Mouse (Mus musculus) liver, embryonic 11.5 days (tissue): Measurements from ENCODE around the gene Rab42. TPM values are rescaled to one million over a fixed set of nuclear protein-coding genes. Genes with fewer than 3 reads are reported as not detected.

Experiments
- ATAC-seq: fragments of 200-750 bp; cut with Nextera tagmentation; replicated peaks from 2 replicates; pipeline ENCODE4 v1.8.0; 2017; ENCODE audit warnings: moderate number of reproducible peaks, mild to moderate bottlenecking, moderate TSS enrichment, moderate library complexity; ENCODE audit not compliant: low FRiP score
- DNase-seq: peaks from one replicate; pipeline ENCODE4 v3.0.0-alpha.2; 2017; ENCODE audit warnings: low spot score
- H3K27ac ChIP-seq: fragments of 300-500 bp; sonication (generic); 2 replicates; pipeline ENCODE4 v1.5.1; 2014; ENCODE audit warnings: mild to moderate bottlenecking, low read depth, low read length, control low read depth
- H3K27me3 ChIP-seq: fragments of 300-500 bp; sonication (generic); replicated peaks from 2 replicates; pipeline ENCODE4 v1.6.1; 2014; ENCODE audit warnings: low read length, mixed read lengths; ENCODE audit not compliant: control insufficient read depth, insufficient read depth
- H3K36me3 ChIP-seq: fragments of 300-500 bp; sonication (generic); 2 replicates; pipeline ENCODE4 v1.6.1; 2014; ENCODE audit warnings: mild to moderate bottlenecking, low read length, moderate library complexity, mixed read lengths; ENCODE audit not compliant: control insufficient read depth, insufficient read depth
- H3K4me1 ChIP-seq: fragments of 300-500 bp; sonication (generic); replicated peaks from 2 replicates; pipeline ENCODE4 v1.6.1; 2014; ENCODE audit warnings: low read length, mixed read lengths; ENCODE audit not compliant: control insufficient read depth, insufficient read depth
- H3K4me2 ChIP-seq: fragments of 300-500 bp; sonication (generic); 2 replicates; pipeline ENCODE4 v1.6.1; 2014; ENCODE audit warnings: mild to moderate bottlenecking, control low read depth, moderate library complexity
- H3K4me3 ChIP-seq: fragments of 300-500 bp; sonication (generic); 2 replicates; pipeline ENCODE4 v1.5.1; 2014; ENCODE audit warnings: low read depth, low read length, control low read depth
- H3K9ac ChIP-seq: fragments of 300-500 bp; sonication (generic); 2 replicates; pipeline ENCODE4 v1.6.1; 2014; ENCODE audit warnings: low read depth, low read length, control low read depth
- H3K9me3 ChIP-seq: fragments of 300-500 bp; sonication (generic); 2 replicates; pipeline ENCODE4 v1.6.1; 2016; ENCODE audit warnings: low read length, inconsistent platforms, mixed read lengths; ENCODE audit not compliant: control insufficient read depth
- WGBS: fragments of 180-500 bp; shearing (Covaris S2); extraction: QIAGEN DNeasy Blood & Tissue Kit; methylation state at CpG from one replicate; pipeline ENCODE4 v1.1.7; 2014; 5-methylcytosine and 5-hydroxymethylcytosine counted together
- polyA plus RNA-seq: library from polyadenylated mRNA; unstranded; fragments of >200 nt; fragmentation: Nextera tagmentation; extraction: Ambion mirVana; gene quantifications from 2 replicates; pipeline ENCODE4 v1.2.1, GENCODE M21; 2014

Gene Rab42
- polyA plus RNA-seq, 1 experiment from 2014 or later = 1.5 TPM

- peaks cover 27% of the 10 kb centered on the region for H3K36me3 ChIP-seq
- ATAC-seq = peak; percentile 96
- 1% methylated on average over 52 of the region's 52 CpGs for WGBS
These were observed 26.1 kb upstream of the Rab42 start, which contains the start of gene Trnau1ap for GRCm38 (mm10) chr4:132329115-132329834. Gene Trnau1ap (minus strand): TSS chr4:132329538.

GRCm38 (mm10) chr4:132328391-132328982 is 25.3 kb upstream of the Rab42 start:
- peak overlapping the region; percentile 92 for H3K4me2 ChIP-seq
- WGBS = 43% methylated on average over 14 of the region's 14 CpGs
- peak overlapping the region; percentile 87 for H3K9ac ChIP-seq
- peaks cover 8% of the 10 kb centered on the region for H3K4me1 ChIP-seq
- no peak overlapping the region; the same call in 1 of the 2 replicates for H3K27ac ChIP-seq
- H3K9me3 ChIP-seq = no peaks in the 10 kb centered on the region
- peaks cover 22% of the 10 kb centered on the region for H3K36me3 ChIP-seq
- DNase-seq (no peak), ATAC-seq (peak; percentile 15; the same call in 1 of the 2 replicates)
- no peaks in the 10 kb centered on the region for H3K27me3 ChIP-seq
- peak overlapping the region; percentile 70 for H3K4me3 ChIP-seq

More at GRCm38 (mm10) chr4:132329115-132329834, 26.1 kb upstream of the Rab42 start, which contains the start of gene Trnau1ap:
- no peaks in the 10 kb centered on the region for H3K9me3 ChIP-seq
- H3K4me1 ChIP-seq = peaks cover 8% of the 10 kb centered on the region
- peak within 1 kb of the TSS; percentile 70 for H3K4me3 ChIP-seq
- H3K27ac ChIP-seq = peak within 1 kb of the TSS; percentile 91
- DNase-seq = peak; percentile 97
- H3K4me2 ChIP-seq = peak within 1 kb of the TSS; percentile 92
- no peaks in the 10 kb centered on the region for H3K27me3 ChIP-seq
- H3K9ac ChIP-seq = peak within 1 kb of the TSS; percentile 87

GRCm38 (mm10) chr4:132326481-132326880 is 23.3 kb upstream of the Rab42 start:
- H3K9ac ChIP-seq = no peak overlapping the region
- no peaks in the 10 kb centered on the region for H3K9me3 ChIP-seq
- peaks cover 9% of the 10 kb centered on the region for H3K36me3 ChIP-seq
- WGBS = 82% methylated on average over 5 of the region's 5 CpGs
- no peak overlapping the region for H3K4me3 ChIP-seq
- no peaks in the 10 kb centered on the region for H3K27me3 ChIP-seq
- DNase-seq (no peak), ATAC-seq (no peak)
- H3K27ac ChIP-seq = no peak overlapping the region
- H3K4me1 ChIP-seq = peaks cover 8% of the 10 kb centered on the region
- H3K4me2 ChIP-seq = no peak overlapping the region

- Histone ChIP-seq H3K4me3 (no peak overlapping the region), H3K27ac (no peak overlapping the region), H3K9me3 (no peaks in the 10 kb centered on the region), H3K4me2 (no peak overlapping the region), H3K36me3 (peaks cover 24% of the 10 kb centered on the region), H3K27me3 (no peaks in the 10 kb centered on the region), H3K4me1 (no peaks in the 10 kb centered on the region; the same call in 1 of the 2 replicates), H3K9ac (no peak overlapping the region)
- ATAC-seq (no peak), DNase-seq (no peak)
- 94% methylated on average over 8 of the region's 8 CpGs for WGBS
These were observed 12.5 kb upstream of the Rab42 start for GRCm38 (mm10) chr4:132315711-132316110.

DNA sequence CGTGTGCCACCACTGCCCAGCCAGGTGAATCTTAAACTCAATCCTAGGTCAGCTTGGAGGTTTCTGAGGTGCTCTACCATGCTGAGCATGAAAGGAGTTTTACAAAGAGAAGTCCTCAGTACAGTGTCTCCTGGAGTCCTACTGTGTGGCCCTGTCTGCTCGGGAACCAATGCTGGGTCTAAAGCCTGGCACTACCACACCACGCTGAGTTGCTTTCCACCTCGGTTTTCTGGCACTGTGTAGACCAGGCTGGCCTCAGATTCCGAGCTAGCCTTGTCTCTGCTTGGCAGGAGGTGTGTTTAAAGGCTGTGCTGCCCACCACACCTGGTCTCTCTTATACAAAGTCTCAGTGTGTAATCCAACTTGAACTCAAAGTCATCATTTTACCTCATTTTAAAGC is 9.4 kb upstream of the Rab42 start:
- Histone ChIP-seq H3K4me3 (no peak overlapping the region), H3K9me3 (no peaks in the 10 kb centered on the region), H3K9ac (no peak overlapping the region), H3K27ac (no peak overlapping the region), H3K36me3 (peaks cover 30% of the 10 kb centered on the region), H3K4me1 (peaks cover 11% of the 10 kb centered on the region), H3K27me3 (no peaks in the 10 kb centered on the region), H3K4me2 (no peak overlapping the region)
- no peak for ATAC-seq
- DNase-seq = no peak
- WGBS = 80% methylated on average over 5 of the region's 5 CpGs

DNA sequence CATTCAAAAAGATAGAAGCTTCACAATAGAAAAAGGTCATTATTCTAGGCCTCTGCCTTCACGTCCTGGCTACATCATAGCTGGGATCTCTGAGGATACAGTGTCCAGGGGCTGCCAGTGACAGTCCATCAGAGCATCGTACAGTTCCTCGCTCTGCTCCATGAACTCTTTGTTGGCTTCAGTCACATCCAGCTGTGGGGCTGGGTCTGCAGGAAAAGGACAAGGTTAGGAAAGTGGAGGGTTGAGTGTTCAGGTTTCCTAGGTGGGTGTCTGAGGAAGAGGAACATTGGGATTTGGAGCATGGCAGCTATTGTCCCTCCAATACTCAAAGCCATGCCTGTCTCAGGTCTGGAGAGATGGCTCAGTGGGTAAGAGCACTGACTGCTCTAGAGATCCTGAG is 8.6 kb upstream of the Rab42 start:
- Histone ChIP-seq H3K4me1 (peaks cover 11% of the 10 kb centered on the region), H3K27ac (no peak overlapping the region), H3K9ac (no peak overlapping the region), H3K4me2 (no peak overlapping the region), H3K36me3 (peaks cover 27% of the 10 kb centered on the region), H3K27me3 (no peaks in the 10 kb centered on the region), H3K4me3 (no peak overlapping the region), H3K9me3 (no peaks in the 10 kb centered on the region)
- DNase-seq (peak; percentile 55), ATAC-seq (peak; percentile 47; the same call in 1 of the 2 replicates)
- WGBS = 36% methylated on average over 3 of the region's 3 CpGs

DNA sequence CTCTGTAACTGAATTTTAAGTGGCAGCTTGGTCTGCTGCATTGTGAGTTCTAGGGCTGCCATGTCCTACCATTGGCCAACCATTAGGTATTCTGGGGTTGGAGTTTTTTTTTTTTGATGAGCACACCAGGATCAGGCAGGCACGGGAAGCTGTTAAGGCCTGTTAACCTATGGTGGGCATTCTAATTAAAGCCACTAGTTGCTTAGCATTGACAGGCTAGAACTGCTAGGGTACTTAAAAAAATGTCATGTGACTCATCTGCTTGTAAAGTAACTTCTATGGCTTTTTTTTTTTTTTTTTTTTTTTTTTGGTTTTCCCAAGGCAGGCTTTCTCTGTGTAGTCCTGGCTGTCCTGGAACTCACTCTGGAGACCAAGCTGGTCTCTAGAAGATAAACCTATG is 8.0 kb upstream of the Rab42 start:
- Histone ChIP-seq H3K4me2 (no peak overlapping the region), H3K36me3 (peaks cover 25% of the 10 kb centered on the region), H3K9ac (no peak overlapping the region), H3K27ac (no peak overlapping the region), H3K4me3 (no peak overlapping the region), H3K27me3 (no peaks in the 10 kb centered on the region), H3K9me3 (no peaks in the 10 kb centered on the region), H3K4me1 (peaks cover 11% of the 10 kb centered on the region)
- 41% methylated on average over 1 of the region's 1 CpGs for WGBS
- ATAC-seq (peak; percentile 19; the same call in 1 of the 2 replicates), DNase-seq (no peak)

DNA sequence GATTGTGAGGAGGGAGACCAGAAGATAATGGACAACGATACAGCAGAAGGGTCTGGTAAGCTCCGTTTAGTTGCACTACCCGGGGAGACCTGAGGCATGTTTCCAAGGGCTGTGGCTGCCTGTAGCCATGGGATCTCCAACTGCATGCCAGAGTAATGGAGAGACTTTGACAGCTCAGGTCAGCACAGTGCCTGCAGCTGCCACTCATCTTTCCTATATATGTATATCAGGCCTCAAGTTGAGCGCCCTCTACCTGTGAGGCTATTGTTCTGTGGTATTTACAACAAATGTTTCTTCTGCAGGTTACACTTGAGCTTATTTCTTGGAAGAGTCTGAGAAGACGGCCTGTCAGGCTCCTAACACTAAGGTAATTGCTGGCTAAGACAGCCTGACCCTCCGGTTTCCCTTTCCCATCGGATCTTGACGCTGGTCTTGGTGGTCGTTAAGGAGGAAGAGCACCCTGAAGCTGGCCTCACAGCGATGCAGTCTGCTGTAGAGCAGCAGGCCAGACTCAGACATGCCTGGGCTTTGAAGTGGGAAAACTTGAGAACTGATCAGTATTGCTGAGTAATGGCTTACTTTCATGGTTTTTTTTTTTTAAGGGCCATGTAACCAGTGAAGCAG is 6.8 kb upstream of the Rab42 start:
- Histone ChIP-seq H3K9me3 (no peaks in the 10 kb centered on the region), H3K9ac (peak overlapping the region; percentile 92), H3K4me3 (peak overlapping the region; percentile 65), H3K36me3 (peaks cover 19% of the 10 kb centered on the region), H3K27ac (peak overlapping the region; percentile 91), H3K4me1 (peaks cover 16% of the 10 kb centered on the region), H3K27me3 (no peaks in the 10 kb centered on the region), H3K4me2 (peak overlapping the region; percentile 86)
- no peak for ATAC-seq
- DNase-seq = no peak
- WGBS = 19% methylated on average over 10 of the region's 10 CpGs
